Mouse (Mus musculus) liver, adult 2 months (tissue): ENCODE results near the gene H2-Q6. TPM values are rescaled to one million over a fixed set of nuclear protein-coding genes. Genes with fewer than 3 reads are reported as not detected.
"Not testable (repeated sequence)": the region's sequence is repeated elsewhere in the genome, so short reads cannot be mapped to it uniquely, and the experiment has no call there.

Experiments used
- DNase-seq: peaks from one replicate; pipeline ENCODE4 v3.0.0-alpha.2; 2011; ENCODE audit warnings: low read depth, low spot score; ENCODE audit errors: extremely low read depth
- H3K27ac ChIP-seq: fragments of 200-500 bp; replicated peaks from 2 replicates; pipeline ENCODE4 v1.5.1; 2012; ENCODE audit warnings: low read depth, mild to moderate bottlenecking, control low read depth, inconsistent platforms, low read length; ENCODE audit not compliant: insufficient read depth
- H3K27me3 ChIP-seq: fragments of 200-500 bp; 2 replicates; pipeline ENCODE4 v1.6.1; 2012; ENCODE audit warnings: mild to moderate bottlenecking, moderate library complexity, low read length, inconsistent platforms; ENCODE audit not compliant: control insufficient read depth, insufficient read depth
- H3K36me3 ChIP-seq: fragments of 200-500 bp; 2 replicates; pipeline ENCODE4 v1.6.1; 2012; ENCODE audit warnings: low read length, inconsistent platforms; ENCODE audit not compliant: control insufficient read depth, insufficient read depth
- H3K4me1 ChIP-seq: fragments of 200-500 bp; 2 replicates; pipeline ENCODE4 v1.6.1; 2011; ENCODE audit warnings: low read length; ENCODE audit not compliant: control insufficient read depth, insufficient read depth
- H3K4me3 ChIP-seq: fragments of 200-500 bp; 2 replicates; pipeline ENCODE4 v1.5.1; 2011; ENCODE audit warnings: low read depth, mild to moderate bottlenecking, control low read depth, low read length, moderate library complexity; ENCODE audit not compliant: insufficient read depth
- H3K79me2 ChIP-seq: fragments of 200-500 bp; 2 replicates; pipeline ENCODE4 v1.6.1; 2012; ENCODE audit warnings: inconsistent platforms, mild to moderate bottlenecking, low read length, moderate library complexity; ENCODE audit not compliant: control insufficient read depth, insufficient read depth
- H3K9ac ChIP-seq: fragments of 200-500 bp; 2 replicates; pipeline ENCODE4 v1.6.1; 2012; ENCODE audit warnings: low read depth, mild to moderate bottlenecking, control low read depth, inconsistent platforms, low read length
- CTCF ChIP-seq: fragments of 200-500 bp; IDR thresholded peaks from 2 replicates; pipeline ENCODE4 v1.5.1; 2011; ENCODE audit warnings: low read depth, low read length, control low read depth
- WGBS: fragments of 180-500 bp; shearing (Covaris S2); methylation state at CpG from one replicate; pipeline ENCODE4 v1.1.7; 2018; 5-methylcytosine and 5-hydroxymethylcytosine counted together
- polyA plus RNA-seq: library from polyadenylated mRNA; depleted of rRNA; stranded (reverse); fragments of >200 nt; gene quantifications from 2 replicates; pipeline ENCODE4 v1.2.3, GENCODE M21; 2012
- total RNA-seq: library from RNA; depleted of rRNA; stranded (reverse); fragments of >200 nt; gene quantifications from 2 replicates; pipeline ENCODE4 v1.2.3, GENCODE M21; 2014

Gene H2-Q6
- total and polyA plus RNA-seq, 2 experiments, result 13.2 to 40.0 TPM

- not testable (repeated sequence) for H3K4me1 ChIP-seq, H3K27ac ChIP-seq, DNase-seq, H3K79me2 ChIP-seq, H3K27me3 ChIP-seq, H3K36me3 ChIP-seq
- peak overlapping the region; percentile 35; the same call in 1 of the 2 replicates for H3K4me3 ChIP-seq
- WGBS, result 58% methylated on average over 25 of the region's 28 CpGs
- peak overlapping the region; percentile 4 for H3K9ac ChIP-seq
These were observed 824 bp downstream of the H2-Q6 start for GRCm38 (mm10) chr17:35425474-35425873.

- WGBS, result 94% methylated on average over 6 of the region's 6 CpGs
These were observed 4.2 kb downstream of the H2-Q6 start for GRCm38 (mm10) chr17:35428883-35429282.

GRCm38 (mm10) chr17:35430671-35431070 is 6.0 kb downstream of the H2-Q6 start:
- H3K36me3 ChIP-seq, H3K27ac ChIP-seq, H3K27me3 ChIP-seq, H3K4me1 ChIP-seq, DNase-seq, H3K4me3 ChIP-seq, H3K9ac ChIP-seq, H3K79me2 ChIP-seq: not testable (repeated sequence)
- WGBS, result 93% methylated on average over 6 of the region's 6 CpGs

More at GRCm38 (mm10) chr17:35428883-35429282, 4.2 kb downstream of the H2-Q6 start:
- not testable (repeated sequence) for H3K4me3 ChIP-seq, H3K27me3 ChIP-seq, H3K79me2 ChIP-seq, H3K4me1 ChIP-seq, H3K9ac ChIP-seq, H3K36me3 ChIP-seq, DNase-seq, H3K27ac ChIP-seq

DNA sequence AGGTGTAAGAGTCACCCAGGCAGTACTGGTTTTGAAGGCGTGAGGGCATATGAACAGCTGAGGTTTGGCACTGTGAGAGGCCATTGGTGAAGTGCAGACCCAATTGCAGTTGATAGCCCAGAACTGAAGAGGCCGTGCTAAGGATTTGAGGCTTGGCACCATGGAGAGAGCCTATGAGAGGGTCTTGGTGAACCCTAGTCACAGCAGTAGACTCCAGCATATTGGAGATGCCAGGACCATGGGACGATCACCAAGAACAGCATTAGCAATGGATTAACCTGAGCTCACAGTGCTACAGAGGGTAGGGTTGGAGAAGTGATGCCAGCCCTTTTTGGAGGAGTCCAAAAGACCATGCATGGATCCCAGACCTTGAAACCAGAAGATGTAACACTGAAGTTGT is 7.5 kb downstream of the H2-Q6 start:
- H3K27me3 ChIP-seq, H3K27ac ChIP-seq, H3K4me1 ChIP-seq, DNase-seq, H3K36me3 ChIP-seq, H3K4me3 ChIP-seq, H3K9ac ChIP-seq, H3K79me2 ChIP-seq: not testable (repeated sequence)
- 87% methylated on average over 3 of the region's 3 CpGs for WGBS

- 20% methylated on average over 8 of the region's 8 CpGs for WGBS
- not testable (repeated sequence) for H3K4me3 ChIP-seq, H3K36me3 ChIP-seq, H3K27me3 ChIP-seq, H3K27ac ChIP-seq, H3K4me1 ChIP-seq, H3K79me2 ChIP-seq, H3K9ac ChIP-seq, DNase-seq
- TF ChIP-seq CTCF, result peak; percentile 60
These were observed 10.2 kb downstream of the H2-Q6 start for GRCm38 (mm10) chr17:35434836-35435235.

GRCm38 (mm10) chr17:35435577-35435976 is 10.9 kb downstream of the H2-Q6 start:
- not testable (repeated sequence) for H3K27ac ChIP-seq, H3K9ac ChIP-seq, DNase-seq, H3K4me1 ChIP-seq, H3K79me2 ChIP-seq, H3K36me3 ChIP-seq, H3K4me3 ChIP-seq, H3K27me3 ChIP-seq
- WGBS, result 84% methylated on average over 3 of the region's 3 CpGs

DNA sequence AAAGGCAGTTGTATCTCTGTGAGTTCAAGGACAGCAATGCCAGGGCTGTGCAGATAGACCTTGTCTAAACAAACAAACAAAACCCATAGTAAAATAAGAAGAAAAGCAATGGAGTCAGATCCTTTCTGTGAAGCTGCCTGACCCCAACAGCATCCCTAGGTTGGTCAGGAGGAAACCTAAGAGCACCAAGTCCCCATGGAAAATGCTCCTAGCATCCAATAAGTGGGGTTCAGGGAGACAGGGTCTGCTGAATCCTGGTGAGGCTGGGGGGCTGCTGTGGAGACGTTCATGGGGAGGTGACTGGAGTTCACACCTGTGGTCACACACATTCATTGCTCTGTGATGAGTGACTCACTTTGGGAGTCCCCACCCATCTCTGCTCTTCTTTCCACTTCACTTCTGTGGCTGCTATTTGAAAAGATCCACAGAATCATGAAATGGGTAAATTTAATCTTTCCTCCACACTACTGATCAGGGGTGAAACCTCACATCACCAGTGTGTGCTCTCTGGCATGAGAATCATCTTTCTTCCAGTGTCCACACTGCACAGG is 12.8 kb downstream of the H2-Q6 start:
- not testable (repeated sequence) for H3K27me3 ChIP-seq, H3K9ac ChIP-seq, H3K4me3 ChIP-seq, H3K4me1 ChIP-seq, H3K36me3 ChIP-seq, H3K79me2 ChIP-seq, DNase-seq, H3K27ac ChIP-seq
- 76% methylated on average over 1 of the region's 1 CpGs for WGBS

GRCm38 (mm10) chr17:35438395-35438794 is 13.7 kb downstream of the H2-Q6 start:
- not testable (repeated sequence) for H3K36me3 ChIP-seq

DNA sequence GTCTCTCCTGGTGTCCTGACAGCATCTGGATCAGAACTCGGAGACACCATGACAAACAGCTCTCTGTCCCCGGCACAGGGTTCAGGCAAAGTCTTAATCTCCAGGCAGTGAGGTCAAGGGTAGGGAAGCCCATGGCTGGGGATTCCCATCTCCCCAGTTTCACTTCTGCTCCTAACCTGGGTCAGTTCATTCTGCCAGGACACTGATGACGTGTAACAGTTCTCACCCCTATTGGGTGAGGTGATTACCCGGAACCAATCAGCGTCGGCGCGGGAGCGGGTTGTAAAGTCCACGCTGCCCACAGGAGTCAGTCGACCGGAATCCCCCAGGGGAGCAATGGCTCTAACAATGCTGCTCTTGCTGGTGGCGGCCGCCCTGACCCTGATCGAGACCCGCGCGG is 14.2 kb downstream of the H2-Q6 start, which contains the start of gene H2-Q7:
H2-Q7 (plus strand) TSS at position 271 of the 400 bp plus-strand sequence.
- 2% methylated on average over 18 of the region's 18 CpGs for WGBS
- peak; percentile 77 for DNase-seq
- H3K9ac ChIP-seq, result peak within 1 kb of the TSS; percentile 80
- not testable (repeated sequence) for H3K27me3 ChIP-seq, H3K27ac ChIP-seq, H3K4me1 ChIP-seq, H3K79me2 ChIP-seq, H3K36me3 ChIP-seq
- peak within 1 kb of the TSS; percentile 67 for H3K4me3 ChIP-seq

More at GRCm38 (mm10) chr17:35438395-35438794, 13.7 kb downstream of the H2-Q6 start:
- H3K4me3 ChIP-seq, H3K9ac ChIP-seq, H3K27ac ChIP-seq, H3K79me2 ChIP-seq, H3K4me1 ChIP-seq, H3K27me3 ChIP-seq, DNase-seq: not testable (repeated sequence)
- 93% methylated on average over 3 of the region's 3 CpGs for WGBS
